Mouse (Mus musculus) hindlimb bud, embryonic 11.5 days (tissue): ENCODE measurements around the gene A2m.
A peak's percentile ranks its signal among the peaks of the same experiment; 100 is the strongest.

Source experiments
- DNase-seq: peaks from one replicate; pipeline ENCODE4 v3.0.0-alpha.2; 2012; ENCODE audit warnings: low read depth, low spot score; ENCODE audit errors: extremely low spot score

The A2m gene

DNA sequence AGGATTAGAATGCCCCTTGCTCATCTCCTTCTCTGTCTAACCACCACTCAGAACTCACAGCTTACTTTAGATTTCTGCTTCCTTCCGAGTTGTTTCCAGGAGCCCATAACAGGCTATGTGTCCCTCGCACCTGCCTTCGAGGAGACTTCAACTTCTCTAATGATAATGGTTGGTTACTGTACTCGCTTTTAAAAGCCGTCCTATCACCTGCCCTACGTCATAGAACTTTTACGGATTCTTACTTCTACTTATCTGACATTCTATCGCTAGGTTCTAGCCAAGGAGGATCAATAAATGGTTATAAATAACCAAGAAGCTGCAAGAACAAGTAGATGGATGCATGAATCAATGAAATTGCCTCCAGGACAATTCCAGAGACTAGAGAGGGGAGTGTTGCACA lies at the start of gene A2m:
Gene A2m, plus strand, starts transcription at position 301 of the 400 bp plus-strand sequence.
- DNase-seq = no peak

DNA sequence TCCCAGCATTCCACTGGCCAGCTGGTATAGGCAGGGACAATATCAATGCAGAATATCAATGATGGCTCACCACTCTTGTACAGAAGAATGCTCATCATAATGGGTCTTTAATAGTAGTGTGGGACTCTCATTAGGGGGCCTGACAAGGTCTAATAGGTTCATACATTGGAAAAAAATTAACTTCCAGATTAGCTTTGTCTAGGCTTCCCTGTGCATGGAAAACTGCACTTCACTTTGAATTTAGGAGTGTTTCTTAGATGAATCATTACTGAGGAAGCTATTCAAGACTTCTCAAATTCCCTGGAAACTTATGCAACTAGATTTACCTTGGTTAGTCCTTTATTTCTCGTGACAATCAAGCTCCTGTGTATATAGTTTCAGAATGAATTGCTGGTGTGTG lies 45.0 kb upstream of the A2m start:
- no peak for DNase-seq

DNA sequence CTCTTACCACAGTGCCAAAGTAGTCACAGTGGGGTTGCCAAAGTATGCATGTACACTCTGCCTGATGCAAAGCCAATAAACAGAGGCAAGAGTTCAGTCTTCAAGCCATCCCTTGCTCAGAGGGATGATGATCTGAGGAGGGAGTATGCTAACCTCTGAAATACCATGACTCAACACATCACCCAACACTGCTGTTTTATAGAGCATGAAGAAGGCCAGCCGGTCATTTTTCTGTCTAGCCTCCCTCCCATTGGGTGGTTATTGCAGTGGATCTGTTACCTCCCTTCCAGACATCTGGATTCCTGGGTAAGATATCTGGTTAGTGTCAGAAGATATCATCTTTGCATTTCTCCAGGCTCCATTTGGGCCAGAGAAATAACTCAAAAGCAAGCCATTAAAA lies 34.2 kb upstream of the A2m start:
- DNase-seq = no peak

DNA sequence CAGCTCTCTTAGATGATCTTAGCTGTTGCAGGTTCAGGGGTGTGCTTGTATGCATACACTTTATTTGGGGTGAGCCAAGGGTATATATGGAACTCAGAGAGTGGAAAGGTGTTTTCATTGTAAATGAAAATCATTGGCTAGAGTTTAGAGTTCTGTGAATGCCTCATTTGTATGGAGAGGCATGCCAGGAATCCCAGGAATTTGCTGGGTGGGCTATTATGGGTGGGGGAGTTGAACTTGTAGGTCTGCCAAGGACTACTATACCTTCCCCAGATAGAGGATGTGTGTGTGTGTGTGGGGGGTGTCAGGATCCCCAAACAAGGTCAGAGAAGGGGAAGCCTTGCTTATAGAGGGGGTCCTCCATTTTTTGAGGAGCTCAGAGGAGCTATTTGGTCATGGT lies 27.3 kb upstream of the A2m start:
- no peak for DNase-seq

DNA sequence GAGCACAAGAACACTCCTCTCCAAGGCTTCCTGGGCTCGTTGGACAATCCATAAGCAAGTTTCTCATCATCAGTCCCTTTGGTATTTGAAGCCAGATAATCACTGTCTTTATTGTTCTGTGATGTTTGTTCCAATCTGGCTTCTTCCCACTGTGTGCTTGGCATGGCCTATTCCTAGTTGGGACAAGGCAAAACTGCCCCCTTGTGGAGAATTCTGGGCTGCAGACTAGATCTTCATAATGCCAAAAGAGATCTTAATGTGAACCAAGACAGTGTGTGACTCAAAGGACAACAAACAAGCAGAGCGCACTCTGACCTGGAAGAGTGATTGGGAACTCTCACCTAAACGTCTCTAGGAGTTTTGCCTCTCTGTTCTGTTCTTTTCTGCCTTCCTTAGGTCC lies 23.4 kb upstream of the A2m start:
- no peak for DNase-seq

DNA sequence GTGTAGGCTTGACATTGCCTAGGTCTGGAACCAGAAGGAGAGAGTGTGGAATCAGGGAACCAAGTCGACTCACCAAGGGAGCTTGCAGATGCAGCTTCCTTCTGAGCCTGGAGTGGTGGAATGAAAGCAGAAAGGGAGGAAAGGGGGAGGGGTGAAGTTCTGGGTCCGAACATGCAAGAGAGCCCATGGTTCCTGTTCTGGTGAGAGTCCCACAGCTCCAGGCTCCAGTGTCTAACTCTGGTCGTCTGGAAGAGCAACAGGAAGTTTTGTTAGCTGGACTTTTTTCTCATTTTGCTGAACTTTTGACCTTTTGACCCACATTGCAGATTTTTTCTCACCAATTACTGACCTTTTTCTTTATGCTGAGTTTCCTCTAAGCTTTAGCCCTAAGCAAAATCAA lies 17.7 kb upstream of the A2m start:
- no peak for DNase-seq

DNA sequence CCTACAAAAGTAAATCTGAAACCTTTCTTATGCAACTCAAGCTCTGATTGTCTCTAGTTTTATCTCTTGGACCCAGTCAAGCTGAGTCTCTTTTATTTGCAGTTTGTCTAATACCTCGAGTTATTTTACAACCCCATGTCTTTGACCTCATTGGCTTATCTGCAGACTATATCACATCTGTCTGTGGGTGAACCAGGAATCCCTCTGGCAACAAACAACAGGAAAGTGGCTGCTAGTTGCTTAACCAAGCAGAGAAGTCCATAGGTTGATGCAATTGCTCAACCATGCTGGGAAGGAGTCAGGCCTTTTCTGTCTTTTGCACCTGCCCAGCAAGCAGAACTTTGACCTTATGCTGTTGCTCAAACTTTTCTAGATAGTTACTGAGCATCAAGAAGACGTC lies 12.7 kb upstream of the A2m start:
- DNase-seq = no peak

DNA sequence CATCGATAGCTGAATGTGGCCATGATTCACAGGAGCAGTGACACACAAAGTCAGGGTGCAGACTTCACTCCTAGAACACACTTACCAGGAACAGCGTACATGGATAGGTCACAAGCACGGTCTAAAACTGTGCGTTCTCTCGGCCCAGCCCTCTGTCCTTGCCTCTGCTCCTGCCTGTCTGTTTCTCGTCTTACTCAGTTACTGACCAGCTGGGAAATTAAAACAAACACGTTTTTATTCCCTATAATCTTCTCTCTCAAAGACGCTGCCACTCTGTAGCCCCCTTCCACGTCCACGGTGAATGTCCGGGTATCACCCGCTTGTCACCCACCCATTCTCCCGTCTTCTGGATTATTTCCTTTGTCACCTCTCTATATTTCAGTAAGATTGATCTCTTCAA lies 656 bp upstream of the A2m start:
- DNase-seq = no peak

DNA sequence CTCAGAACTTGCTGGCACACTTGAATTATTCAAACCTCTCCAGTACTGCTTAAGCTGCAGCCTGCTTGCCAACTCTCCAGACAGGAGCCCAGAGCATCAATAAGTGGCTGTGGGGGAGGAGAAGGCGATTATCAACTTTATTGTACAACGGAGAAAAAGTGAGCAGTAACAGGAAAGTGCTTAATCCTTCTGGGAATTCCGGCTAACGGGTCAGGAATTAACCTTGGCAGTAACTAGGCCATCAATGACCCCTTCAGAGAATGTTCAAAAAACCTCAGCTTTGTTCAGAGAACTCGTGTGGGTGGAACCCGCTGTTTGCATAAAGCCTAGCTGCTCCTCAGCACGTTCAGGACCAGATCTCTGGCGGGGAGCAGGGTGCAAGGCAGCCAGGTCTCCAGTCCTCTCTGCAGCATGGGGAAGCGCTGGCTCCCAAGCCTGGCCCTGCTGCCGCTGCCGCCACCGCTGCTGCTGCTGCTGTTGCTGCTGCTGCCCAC lies 749 bp downstream of the A2m start:
- peak; percentile 18 for DNase-seq

DNA sequence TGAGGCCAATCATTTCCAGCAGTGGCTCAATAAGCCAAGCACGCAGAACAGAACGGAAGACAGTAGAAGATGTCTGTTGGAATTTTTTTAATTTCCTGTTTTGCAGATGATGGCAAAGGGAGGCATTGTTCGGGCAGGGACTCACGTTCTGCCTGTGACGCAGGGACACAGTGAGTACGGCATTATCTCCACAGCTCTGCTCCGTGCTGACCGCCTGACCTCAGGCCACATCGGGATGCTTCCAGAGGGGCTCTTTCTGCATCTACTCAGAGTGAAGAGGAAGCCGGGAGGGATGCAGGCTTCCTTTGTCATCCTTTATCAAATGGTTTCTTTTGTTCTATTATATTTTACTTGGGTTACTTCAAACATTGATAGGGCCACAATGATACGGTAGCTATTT lies 13.3 kb downstream of the A2m start:
- DNase-seq = no peak
